Mouse (Mus musculus): ENCODE results near the gene Parvb.

GRCm38 (mm10) chr15:84245104-84245503 lies 13.3 kb downstream of the Parvb start:
- TF ChIP-seq CTCF (IDR thresholded peaks at IDR 0.05; ENCODE audit: low read depth) (no peak), EP300 (IDR thresholded peaks at IDR 0.05; ENCODE audit: low read depth) (no peak)

Data from heart, postnatal 0 days (tissue).